Mouse (Mus musculus) bone marrow, adult 2 months (tissue): ENCODE measurements around the gene Hoxd10.

Experiments used
- CTCF ChIP-seq: fragments of 200-500 bp; IDR thresholded peaks from 2 replicates; pipeline ENCODE4 v1.5.1; 2011; ENCODE audit warnings: low read length, control low read depth; ENCODE audit not compliant: control insufficient read depth, insufficient read depth
- POLR2A ChIP-seq: fragments of 200-500 bp; IDR thresholded peaks from 2 replicates; pipeline ENCODE4 v1.6.1; 2011; ENCODE audit warnings: low read depth, mild to moderate bottlenecking, control low read depth, low read length, borderline replicate concordance; ENCODE audit not compliant: control insufficient read depth

DNA sequence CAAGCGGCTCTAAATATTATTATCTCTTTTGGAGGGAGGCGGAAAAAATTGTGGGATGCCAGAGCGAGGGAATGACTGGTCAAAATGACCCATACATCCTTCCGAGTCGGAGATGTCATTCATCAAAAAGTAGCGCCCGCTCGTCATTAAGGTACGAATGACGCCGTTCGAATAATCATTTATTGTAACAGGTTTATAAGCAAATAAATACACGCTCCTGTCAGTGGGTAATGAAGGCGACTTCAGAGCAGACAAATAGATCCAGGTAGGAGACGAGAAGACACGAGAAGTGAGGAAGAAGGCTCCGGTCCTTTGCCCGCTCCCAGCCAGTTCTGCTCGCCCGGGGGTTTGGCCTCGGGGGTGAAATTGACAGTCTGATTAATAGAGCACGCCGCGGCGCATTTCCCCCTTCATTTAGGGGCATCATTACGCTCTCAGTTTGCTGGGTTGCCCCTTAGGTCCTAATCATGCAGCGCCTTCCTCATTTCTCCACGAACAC, 32.2 kb upstream of the Hoxd10 start, which contains the start of gene Evx2:
- TF ChIP-seq CTCF (no peak), POLR2A (no peak)
